Mouse (Mus musculus) left cerebral cortex, adult 18-20 months (tissue): ENCODE measurements at regions not wholly inside any gene's neighbourhood (a gene's known extent, or its start where the extent isn't known, plus 50 kb on each side); places are given as distances from the start of the nearest gene placed in this dataset.
A peak's percentile ranks its signal among the peaks of the same experiment; 100 is the strongest.
"Not testable (repeated sequence)": the region's sequence is repeated elsewhere in the genome, so short reads cannot be mapped to it uniquely, and the experiment has no call there.

Experiments used
- DNase-seq, 2 experiments: peaks; one replicate each; pipeline ENCODE4 v3.0.0; 2021 to 2022; ENCODE audit warnings: low spot score in 2 of 2, mixed read lengths in 1 of 2

DNA sequence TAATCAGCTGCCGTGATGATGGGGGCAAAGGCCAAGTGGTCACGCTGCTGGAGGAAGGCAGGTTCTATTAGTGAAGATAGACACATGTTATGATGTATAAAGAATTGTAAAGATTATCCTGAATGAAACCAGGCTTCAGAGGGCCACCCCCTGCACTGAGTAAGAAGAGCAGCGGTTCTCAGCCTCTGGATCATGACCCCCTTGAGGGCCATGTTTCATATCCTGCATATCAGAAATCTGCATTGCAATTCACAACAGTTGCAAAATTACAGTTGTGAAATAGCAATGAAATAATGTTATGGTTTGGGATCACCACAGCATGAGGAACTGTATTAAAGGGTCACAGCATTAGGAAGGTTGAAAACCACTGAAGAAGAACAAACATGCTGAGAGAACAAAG, 162.5 kb upstream of the Zranb2 start:
- DNase-seq, result no peak

- DNase-seq, result no peak
Observed at GRCm38 (mm10) chr3:157373333-157373732, 160.6 kb upstream of the Zranb2 start.

GRCm38 (mm10) chr3:157374178-157374577, 159.8 kb upstream of the Zranb2 start:
- no peak for DNase-seq

GRCm38 (mm10) chr3:157377531-157377930, 156.4 kb upstream of the Zranb2 start:
- DNase-seq, result no peak

- no peak for DNase-seq
Observed at GRCm38 (mm10) chr3:157378127-157378526, 155.8 kb upstream of the Zranb2 start.

DNA sequence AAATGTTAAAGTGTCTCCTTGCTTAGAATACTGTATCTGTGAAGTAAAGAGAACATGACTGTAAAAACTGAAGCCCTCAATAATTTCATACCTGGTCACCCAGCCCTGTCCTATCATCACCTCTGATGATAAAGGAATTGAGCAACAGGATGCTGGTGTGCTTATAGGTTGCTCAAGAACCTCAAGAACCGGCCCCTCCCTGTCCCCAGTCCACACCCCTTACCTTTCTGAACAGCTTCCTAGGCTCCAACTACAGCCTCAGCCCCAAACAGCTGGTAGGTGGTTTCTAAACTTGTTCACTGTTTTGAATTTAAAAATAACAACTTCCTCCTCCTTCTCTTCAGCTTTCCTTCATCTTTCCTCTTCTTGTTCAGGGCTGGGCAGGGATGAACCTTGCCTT, 142.1 kb upstream of the Zranb2 start:
- DNase-seq, result no peak

- DNase-seq, result peak in 1 of 2 experiments; percentile 18
Observed at GRCm38 (mm10) chr3:157393903-157394302, 140.1 kb upstream of the Zranb2 start.

DNA sequence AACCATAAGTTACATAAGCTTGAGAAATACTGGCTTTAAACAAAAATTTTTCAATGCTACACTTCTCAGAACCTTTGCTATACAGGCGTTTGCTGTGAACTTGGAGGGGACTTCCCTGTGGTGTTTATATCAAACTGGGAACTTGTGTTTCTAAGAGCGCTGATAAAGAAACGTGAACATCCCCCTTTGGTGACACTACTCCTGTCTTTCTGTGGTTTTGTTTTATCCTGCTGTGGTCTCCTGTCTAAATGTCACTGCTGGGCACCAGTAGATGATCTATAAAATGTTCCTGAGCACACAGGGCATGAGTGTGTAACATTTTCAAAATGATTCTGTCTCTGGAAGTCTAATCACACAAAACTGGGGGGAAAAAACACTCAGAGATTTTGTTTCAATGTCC, 134.1 kb upstream of the Zranb2 start:
- no peak for DNase-seq

GRCm38 (mm10) chr3:157404054-157404453, 129.9 kb upstream of the Zranb2 start:
- DNase-seq, result no peak

DNA sequence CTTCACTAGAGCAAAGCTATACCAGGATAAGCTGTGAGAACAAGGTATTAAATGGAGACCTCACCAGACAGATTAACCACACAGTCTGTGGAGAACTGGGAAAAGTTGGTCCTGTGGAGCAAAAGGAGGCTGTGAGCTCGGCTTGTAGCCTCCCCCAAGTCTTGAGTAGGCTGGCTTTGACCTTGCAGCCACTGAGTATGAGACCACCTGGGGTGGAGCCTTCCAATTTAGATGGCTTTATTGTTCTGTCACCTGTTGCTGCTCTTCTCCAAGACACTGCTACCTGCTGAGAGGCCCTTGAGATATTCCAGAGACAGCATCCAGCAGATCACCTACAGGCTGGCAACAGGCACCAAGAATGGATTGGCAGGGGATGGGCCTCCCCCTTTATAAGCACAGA, 110.5 kb upstream of the Zranb2 start:
- DNase-seq, result not testable (repeated sequence)

- no peak for DNase-seq
Observed at GRCm38 (mm10) chr3:157426720-157427119, 107.2 kb upstream of the Zranb2 start.

- DNase-seq, result peak; percentile 52 to 64
Observed at GRCm38 (mm10) chr3:157449794-157450193, 84.2 kb upstream of the Zranb2 start.

GRCm38 (mm10) chr3:157471600-157471999, 62.4 kb upstream of the Zranb2 start:
- no peak for DNase-seq

DNA sequence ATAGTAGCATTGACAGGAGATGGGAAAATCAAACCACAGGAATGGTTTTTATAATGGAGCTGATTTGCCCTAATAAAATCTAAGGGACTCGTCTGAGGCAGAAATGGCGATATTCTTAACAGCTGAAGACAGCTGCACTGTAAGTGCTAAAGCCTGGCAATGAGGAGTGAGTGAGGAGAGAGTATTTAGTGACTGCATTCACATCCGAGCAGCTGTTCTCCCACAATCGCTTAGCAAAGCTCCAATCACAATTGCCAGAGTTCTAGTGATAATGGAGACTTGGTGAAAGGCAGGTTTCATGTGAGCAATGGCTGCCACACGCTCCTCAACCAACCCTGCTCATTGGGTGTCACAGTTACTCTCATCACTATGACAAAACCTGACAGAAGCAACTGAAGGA, 61.3 kb upstream of the Zranb2 start:
- no peak for DNase-seq

GRCm38 (mm10) chr3:157477731-157478130, 56.2 kb upstream of the Zranb2 start:
- DNase-seq, result no peak
